Mouse (Mus musculus) lung, postnatal 0 days (tissue): ENCODE data around the gene Htra1.

Source experiments
- CTCF ChIP-seq: IDR thresholded peaks from 2 replicates; pipeline ENCODE4 v1.5.1; 2016; ENCODE audit warnings: antibody characterized with exemption, mild to moderate bottlenecking
- EP300 ChIP-seq: IDR thresholded peaks from 2 replicates; pipeline ENCODE4 v1.6.1; 2016; ENCODE audit warnings: antibody characterized with exemption, mild to moderate bottlenecking, control low read depth

DNA sequence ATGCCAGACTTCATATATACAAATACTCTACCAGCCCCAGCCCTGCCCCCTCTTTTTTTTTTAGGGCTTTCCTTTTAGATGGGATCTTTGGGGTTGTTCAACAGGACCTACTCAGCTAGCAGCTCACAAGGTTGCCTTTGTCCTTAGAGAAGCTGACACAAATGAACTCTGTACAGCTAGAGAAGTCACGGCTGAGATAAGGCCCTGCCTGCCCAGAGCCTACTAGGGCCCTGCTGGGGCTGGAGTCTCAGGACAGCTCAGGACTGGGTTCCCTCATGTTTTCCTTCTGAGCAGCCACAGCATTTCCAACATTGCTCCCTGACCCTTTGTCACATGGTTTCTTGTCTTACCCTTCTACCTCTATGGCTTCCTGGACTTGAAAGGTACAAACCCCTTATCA lies 91.6 kb downstream of the Htra1 start:
- no peak for TF ChIP-seq CTCF
- TF ChIP-seq EP300, result no peak
